Mouse (Mus musculus): ENCODE results near the gene Arhgap6.
A peak's percentile ranks its signal among the peaks of the same experiment; 100 is the strongest.

The Arhgap6 gene

DNA sequence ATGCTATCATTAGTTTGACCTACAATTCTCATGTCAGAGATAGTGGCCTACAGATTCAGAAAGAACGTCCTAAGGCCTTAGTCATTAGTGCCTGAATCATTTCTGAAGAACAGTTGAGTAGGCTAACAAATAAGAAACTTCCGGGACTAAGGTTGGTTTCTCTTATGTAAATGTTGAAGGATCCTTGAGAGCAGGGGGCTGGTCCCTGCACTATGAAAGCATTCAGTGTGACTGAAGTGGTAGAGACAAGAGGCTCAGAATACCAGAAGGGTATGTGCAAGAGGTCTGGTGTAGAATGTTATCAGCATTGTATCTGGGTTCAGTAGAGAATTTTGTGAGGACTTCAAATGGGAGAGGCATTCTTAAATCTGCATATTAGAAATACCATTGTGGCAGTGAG lies 185.5 kb downstream of the Arhgap6 start:
- DNase-seq (ENCODE audit: low spot score) = no peak

DNA sequence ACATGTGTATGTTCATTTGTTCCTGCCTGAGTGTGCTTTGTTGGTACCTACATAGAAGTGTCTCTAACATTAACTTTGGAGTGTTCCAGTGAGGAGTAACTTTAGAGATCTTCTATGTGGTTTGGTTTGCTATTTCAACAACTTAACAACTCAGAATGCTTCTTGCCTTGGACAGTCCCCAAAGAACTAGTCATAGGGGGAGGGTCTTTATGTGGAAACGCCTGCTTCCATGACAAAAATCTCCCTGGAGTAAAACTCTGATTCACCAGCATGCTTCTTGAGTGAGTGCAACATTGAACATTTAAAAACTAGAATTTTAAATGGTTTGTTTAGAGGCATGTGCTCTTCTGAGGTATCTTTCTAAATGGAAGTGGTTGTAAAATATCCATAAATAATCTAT lies 212.2 kb downstream of the Arhgap6 start:
- DNase-seq (ENCODE audit: low spot score) = no peak

DNA sequence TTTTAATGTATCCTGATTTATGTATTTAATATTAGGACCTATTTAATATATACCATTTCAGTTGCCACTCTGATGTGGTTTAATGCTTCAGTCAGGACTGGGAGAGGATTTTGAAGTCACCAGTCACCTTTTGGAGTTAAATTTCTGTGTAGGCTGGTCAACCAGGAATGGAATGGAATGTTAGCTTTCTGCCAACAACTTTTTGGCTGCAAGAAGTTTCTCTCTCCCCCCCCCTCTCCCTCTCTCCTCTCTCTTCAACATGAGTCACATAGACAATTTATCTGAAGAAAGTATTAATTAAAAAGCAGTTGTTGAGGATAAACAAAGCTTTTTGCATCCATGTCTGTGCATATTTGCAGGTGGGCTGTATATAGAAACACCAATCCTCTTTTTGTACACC lies 217.8 kb downstream of the Arhgap6 start:
- no peak for DNase-seq (ENCODE audit: low spot score)

DNA sequence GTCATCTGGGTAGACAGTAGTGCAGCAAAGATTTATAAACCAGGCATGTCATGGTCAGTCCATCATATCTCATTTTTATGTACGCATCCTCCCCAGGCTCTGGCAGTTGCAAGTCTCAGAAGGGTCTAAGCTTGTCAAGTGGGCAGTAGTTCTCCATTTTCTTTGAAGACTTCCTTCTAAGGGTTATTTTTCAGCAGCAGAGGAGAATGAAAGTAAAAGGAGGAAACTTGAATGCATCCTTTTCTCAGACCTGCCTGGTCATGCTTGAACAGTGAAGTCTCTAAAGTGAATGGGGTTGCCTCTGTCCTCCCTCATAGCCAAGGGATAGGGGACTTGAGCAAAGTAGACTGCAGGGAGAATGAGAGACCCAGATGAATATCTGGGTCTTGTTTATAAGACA lies 239.5 kb downstream of the Arhgap6 start:
- DNase-seq (ENCODE audit: low spot score) = no peak

DNA sequence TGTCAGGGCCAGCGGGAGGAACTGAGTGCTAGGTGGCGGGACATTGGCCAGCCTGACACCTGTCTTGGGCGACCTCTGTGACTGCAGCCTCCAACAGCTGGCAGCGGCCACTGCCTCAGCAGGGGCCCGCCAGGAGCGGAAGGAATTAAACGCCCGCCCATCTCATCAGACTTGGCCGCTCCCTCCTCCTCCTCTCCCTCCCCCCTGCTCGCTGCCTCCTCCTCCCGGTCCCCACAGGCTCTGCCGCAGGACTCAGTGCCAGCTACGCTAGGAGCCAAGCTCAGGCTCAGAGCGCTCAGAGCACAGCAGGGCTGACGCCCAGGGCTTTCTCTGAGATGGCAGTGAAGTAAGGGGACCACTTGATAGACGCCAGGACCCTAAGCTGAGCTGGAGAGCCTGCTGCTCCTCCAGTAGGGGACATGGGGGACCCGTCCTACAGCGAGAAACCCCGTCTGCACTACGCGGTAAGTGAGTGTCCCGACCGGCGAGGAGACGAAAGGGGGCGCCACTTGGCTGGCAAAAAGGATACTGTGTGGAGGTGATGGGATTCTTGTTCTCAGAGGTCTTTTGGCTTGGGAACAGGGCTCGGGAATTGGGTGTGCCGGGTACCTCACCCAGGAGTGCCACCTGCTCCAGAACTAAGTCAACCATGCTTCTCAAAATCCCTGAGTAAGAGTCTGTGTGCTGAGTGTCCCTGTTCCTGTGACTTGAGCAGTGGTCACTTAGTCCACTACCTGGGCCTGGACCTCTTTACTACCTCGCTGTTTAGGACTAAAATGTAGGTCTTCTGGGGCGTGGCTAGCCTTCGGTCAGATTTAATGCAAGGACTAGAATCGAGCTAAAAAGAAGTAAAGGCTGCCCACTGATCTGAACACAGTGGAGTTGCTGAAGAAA lies 241.8 kb downstream of the Arhgap6 start:
- peak; percentile 48 for DNase-seq (ENCODE audit: low spot score)

DNA sequence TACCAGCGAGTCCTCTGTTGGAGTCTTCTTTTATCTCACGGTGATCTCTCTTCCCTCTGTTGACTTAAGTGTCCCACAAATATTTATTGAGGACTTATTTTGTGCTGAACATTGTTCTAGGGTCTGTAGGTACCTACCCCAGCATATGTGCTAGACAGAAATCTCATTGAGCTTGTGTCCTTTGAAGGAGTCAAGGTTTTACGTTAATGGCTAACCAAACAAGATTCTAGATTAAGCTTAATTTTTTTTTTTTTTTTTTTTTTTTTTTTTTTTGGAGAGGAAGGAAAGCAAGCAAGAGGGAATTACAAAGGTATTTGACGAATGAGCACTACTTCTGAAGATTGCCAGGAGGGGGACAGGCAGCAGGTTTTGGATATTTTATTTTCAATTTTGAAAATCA lies 242.5 kb downstream of the Arhgap6 start:
- DNase-seq (ENCODE audit: low spot score) = no peak

DNA sequence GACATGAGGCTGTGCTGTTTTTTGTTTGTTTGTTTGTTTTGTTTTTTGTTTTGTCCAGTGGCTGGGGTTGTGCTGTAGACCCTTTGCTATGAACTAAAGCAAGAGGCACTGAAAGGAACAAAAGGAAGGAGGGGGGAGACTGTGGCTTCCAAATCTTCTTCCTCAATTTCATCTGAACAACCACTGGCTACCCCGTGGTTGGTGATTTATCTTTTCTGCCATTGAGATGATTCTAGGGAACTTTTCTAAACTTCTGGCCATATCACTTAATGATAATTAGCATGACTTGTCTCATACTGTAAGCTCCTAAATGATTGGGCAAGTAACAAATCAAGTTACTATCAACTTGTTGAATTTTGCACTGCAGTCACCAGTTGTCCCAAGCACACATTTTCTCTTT lies 249.0 kb downstream of the Arhgap6 start:
- DNase-seq (ENCODE audit: low spot score) = no peak

DNA sequence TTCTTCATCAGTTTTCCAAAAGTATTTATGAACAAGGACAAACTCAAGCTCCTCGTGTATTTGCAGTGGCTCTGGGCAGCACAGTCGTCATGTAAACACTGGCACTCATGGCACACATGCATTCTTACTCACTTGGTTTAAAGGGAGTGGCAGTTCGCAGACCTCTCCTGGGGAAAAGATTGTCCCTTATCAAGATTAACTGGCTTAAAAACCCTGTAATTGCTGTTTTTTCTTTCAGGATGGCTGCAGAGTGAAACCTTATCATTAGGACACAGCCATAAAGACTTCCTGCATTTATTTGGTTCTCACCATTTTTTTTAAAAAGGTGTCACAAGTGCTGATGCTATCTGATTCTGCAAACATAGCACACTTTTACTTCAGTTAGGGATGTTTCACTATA lies 252.7 kb downstream of the Arhgap6 start:
- no peak for DNase-seq (ENCODE audit: low spot score)

DNA sequence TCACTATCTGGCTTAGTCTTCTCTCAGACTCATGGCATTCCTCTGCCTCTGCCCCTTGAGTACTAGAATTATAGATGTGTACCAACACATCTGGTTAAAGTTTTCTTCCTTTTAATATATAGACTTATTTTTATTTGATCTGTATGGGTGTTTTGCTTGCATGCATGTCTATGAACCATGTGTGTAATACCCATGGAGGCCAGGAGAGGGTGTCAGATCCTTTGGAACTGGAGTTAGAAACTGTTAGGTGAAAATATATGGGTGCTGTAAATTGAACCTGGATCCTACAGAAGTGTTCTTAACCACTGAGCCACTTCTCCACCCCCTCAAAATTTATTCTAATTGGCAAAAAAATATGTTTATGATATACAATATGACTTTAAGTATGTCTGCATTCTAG lies 254.7 kb downstream of the Arhgap6 start:
- no peak for DNase-seq (ENCODE audit: low spot score)

DNA sequence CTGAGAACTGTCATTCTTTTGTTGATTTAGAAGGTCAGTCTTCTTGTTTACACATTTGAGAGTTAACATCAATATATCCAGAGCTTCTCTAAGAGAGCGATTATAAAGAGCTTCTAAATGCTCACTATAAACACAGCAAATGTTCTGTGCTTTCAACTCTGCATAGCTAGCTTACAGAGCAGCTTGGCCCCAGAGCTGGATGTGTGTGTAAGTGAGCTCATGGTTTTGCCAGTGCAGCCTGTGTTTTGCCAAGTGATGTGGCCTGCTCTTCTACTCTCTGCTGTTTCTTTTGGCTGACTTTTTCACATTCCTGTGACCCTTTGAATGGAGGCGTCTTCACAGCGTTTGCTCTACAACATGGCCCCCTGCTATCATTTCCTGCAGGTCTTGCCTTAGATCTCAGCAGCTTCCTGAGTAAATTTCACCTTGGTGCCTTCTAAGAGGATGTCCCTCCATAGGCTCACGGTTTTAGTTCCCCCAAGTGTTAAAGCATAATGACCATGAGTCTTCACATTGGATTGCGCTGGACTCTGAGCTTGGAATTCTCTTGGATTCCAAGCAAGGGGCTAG lies 259.1 kb downstream of the Arhgap6 start:
- no peak for DNase-seq (ENCODE audit: low spot score)

DNA sequence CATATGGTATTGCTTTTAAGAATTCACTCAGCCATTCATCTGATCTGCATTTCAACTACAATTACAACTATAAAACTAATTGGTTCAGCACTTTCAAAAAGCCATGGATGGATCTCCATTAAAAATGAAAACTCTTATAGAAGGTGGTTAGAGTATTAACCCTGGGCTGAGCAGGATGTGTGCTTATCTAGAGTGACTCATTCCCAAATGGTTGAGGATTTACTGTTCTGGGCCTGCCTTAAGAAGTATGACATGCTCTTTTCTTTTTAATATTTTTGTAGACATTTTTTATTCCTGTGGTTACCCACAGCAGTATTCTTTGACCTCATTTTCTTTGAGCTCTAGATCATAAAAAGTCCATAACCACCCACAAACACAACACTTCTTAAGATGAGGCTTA lies 267.7 kb downstream of the Arhgap6 start:
- DNase-seq (ENCODE audit: low spot score) = no peak

DNA sequence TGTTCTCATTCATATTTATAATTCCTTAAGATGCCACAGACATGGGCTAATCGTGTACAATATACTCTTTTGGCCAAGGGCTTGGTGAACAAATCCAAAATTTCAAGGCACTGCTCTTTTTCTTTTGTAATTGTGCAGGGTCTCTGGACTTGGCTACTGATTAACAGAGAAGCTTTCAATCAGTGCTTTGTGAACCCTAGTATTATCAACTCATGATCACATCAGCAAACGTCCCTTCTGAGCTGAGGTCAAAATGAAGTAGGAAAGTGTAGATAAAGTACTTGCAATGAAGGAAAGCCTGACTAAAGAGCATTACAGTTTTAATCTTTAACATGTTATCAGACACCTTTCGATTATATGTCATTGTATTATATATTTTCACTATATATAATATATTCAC lies 270.4 kb downstream of the Arhgap6 start:
- DNase-seq (ENCODE audit: low spot score) = no peak

DNA sequence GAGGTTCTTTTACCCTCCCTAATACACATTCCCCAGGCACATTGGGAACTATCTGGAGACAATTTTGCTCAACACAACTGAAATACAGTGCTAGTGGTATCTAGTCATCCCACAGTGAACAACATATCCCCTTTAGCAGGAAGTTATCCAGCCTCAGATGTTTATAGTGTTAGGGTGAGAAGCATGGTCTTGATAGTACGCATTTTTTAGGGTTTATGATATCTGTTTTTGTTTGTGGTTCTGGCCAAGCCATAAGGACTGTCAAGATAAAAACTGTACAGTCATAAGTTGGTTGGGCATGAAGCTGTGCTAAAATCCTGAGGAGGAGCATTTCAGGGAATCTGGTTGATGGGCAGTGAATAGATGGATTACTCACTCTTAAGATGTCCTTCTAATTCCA lies 271.0 kb downstream of the Arhgap6 start:
- no peak for DNase-seq (ENCODE audit: low spot score)

DNA sequence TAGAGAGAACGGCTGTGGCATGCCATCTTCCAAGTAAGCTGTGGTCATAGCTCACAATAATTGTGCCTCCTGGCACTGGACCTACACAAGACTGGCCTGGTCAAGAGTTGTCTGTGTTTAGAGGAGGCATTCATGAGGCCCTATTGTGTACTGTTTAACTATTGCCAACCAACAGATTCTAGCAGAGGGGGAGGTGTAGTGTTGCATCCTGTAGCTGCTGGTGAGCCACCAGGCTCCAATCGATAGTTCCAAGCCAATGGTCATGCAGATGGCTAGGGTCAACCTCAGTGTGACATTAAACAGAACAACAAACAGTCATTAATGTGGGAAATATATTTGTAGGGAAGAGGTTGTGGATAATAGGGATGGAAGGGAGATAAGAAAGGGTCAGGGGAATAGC lies 280.1 kb downstream of the Arhgap6 start:
- DNase-seq (ENCODE audit: low spot score) = no peak

DNA sequence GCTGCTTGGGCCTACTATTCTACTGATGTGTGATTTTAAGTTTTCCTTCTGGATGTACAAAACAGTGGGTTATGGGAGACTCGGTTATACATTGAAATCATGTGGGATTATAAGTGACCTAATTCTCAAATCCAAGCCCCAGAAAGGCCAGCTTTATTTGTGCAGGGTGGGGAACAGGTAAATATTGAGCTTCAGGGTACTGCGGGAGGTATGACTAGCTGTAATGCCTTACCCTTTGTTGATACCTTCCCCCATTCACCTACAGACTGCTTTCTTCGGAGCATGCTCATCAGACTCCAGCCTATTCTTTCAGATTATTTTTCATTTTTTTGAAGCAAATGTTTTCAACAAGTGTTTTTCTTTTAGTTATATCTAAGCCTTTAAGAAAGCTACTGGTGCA lies 286.7 kb downstream of the Arhgap6 start:
- no peak for DNase-seq (ENCODE audit: low spot score)

DNA sequence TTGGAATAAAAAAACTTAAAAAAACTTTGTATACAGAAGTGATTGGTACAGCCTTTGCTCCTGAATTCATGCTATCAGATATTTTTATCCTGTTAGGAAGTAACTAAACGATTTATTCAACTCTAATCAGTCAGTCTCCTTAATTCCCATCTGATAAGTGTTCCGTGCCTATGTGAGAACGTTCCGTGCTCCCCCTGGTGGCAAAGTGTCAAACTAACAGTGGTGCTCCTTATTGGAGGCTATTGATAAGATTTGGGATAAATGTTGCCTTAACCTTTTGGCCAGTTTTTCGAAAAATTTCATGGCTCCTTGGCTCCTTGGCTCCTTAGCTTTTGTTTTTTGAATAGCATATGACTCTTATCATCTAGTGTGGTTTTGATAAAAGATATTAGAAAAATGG lies 291.0 kb downstream of the Arhgap6 start:
- peak; percentile 58 for DNase-seq (ENCODE audit: low spot score)

DNA sequence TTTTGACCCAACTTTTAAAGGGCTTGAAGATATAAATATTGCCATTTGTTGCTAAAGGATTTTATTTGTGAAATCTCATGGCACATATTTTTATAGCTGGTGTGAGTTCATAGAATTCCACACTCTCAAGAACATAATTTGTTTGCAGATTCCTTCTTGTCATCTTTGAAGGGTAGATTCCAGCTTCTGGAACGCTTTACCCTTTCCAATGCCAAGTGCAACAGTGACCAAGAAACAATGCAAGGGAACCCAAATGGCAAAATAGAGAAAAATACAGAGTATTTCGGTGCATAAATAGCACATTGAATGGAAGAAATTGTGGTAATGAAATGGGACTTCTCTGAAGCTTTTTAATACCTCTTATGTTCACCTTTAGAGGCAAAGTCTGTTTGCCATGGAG lies 294.3 kb downstream of the Arhgap6 start:
- DNase-seq (ENCODE audit: low spot score) = no peak

DNA sequence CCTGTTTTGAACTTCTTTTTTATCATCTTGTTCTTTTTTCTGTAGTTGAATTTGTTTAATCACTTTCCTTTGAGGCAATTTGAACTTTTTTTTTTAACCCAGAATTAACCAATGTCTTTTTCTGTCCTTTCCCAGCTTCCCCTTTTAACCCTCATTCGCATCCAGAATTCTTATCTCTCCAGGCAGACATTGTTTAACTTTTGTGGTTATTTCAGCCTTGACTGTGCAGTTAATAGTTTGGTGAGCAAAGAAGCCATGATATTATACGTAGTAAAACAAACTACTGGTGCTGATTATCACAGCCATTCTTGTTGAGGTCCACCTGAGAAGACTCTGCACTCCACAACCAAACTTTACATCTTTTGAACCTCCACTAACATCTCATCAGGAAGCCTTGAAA lies 299.7 kb downstream of the Arhgap6 start:
- DNase-seq (ENCODE audit: low spot score) = no peak

DNA sequence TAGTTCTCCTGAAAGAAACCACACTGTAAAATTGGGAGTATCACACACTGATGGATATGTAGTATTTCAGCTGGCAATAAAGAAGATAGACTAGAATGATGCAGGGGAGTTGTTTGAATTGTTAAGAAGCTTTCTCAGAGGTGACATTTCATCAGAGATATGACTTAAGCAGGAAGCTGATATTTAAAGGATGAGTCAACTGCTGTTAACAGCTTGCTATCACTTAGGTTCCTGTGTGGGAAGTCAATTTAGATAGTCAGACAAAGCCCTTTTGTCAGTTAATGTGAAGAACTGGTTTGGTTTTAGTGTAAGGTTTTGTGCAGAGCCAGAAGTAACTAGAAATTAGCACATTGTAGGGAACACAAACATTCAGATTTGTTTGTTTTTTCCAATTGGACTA lies 300.7 kb downstream of the Arhgap6 start:
- DNase-seq (ENCODE audit: low spot score) = no peak

DNA sequence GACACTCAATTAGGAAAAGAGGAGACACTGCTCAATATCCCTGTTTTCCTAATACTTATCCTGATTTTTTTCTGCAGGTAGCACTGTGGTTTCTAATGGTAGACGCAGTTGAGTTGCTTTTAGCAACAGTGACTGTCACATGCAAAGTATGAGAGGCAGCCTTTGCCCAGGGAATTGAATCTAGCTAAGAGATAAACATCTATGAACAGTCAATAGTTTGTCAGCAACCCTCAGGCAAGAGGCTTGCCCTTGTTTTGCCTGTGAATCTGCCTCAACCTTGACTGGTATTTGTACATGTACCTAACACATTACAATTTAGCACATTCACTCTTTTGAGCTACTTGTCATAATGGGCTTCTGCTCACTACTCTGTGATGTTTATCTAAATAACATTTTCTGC lies 307.8 kb downstream of the Arhgap6 start:
- no peak for DNase-seq (ENCODE audit: low spot score)

DNA sequence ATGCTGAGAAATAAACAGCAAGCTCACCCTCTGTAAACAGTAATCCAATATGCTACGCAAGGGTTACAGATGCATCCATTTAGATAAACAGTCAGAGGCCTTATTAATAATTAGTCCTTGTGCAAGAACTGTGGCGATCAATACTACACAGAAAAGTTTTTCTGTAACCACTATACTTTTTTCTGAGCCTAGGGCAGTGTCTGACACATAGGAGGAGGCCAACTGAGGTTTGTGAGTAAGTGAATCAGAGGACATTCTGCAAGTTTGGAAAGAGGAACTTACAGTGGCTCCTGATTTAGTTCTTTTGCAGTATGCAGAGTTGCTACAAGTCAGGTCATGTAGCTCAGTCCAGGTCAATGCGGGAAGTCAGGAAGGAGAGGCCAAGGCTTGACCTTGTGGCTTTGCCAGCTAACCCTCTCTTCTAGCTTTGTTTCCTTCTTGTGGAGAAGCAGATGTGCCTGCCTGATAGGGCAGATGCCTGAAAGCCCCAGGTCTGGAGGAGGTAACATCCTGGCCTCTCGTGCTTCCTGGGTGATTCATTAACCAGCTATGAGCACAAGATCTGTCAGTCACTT lies 311.2 kb downstream of the Arhgap6 start:
- DNase-seq (ENCODE audit: low spot score) = no peak

DNA sequence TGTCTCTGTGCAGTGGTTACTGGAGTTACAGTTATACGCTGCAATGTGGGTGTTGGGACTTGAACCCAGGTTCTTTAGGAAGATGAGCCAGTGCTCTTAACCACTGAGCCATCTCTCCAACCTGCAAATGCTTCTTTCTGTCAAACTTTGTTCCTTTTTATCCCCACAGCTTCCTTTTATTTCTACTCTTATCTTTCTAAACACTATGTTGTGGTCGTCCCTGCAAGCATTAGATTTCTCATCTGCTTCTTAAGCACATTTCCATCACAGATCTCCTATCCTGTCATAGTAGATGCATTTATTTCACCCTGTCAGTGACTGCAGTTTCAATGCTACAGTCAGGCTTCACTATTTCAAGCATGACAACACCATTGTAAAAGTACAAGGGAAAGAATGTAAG lies 312.5 kb downstream of the Arhgap6 start:
- no peak for DNase-seq (ENCODE audit: low spot score)

DNA sequence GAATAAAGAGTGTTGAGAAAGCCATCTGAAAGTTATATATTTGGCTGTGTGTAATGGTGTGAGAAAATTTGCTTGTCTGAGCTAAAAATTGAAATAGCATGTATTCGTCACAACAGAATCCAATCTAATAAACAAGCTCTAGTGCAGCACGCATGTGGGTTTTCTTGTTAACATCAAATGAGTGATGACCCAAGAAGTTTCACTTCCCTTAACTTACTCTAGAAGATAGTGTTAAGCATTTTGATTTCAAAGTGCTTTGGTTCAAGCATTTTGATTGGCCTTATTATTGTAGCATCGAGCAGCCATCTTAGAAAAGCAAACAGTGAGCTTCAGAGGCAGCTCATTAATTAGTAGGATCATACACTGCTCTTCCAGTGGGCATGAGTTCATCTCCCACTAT lies 315.1 kb downstream of the Arhgap6 start:
- no peak for DNase-seq (ENCODE audit: low spot score)

DNA sequence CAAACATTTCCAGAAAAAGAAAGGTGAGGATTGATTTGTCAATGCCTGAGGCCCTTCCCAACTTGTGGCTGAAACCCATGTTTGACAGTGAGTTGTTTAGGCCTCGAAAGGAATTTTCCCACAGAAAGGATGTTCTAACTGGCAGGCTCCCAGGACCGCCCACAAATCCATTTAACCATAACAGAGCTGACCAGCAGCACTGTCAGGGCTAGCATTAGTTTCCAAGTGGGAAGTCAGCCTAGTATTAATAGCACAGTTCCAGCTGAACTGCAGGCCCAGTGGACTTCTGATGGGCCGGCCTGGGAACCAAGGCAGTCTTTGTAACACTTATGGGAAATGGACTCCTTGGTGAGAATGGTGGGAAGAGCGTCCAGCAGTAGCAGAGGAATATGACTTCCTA lies 317.8 kb downstream of the Arhgap6 start:
- DNase-seq (ENCODE audit: low spot score) = no peak
